Mouse (Mus musculus): ENCODE results near the gene Pax8. TPM values are rescaled to one million over a fixed set of nuclear protein-coding genes. Genes with fewer than 3 reads are reported as not detected.
A peak's percentile ranks its signal among the peaks of the same experiment; 100 is the strongest.

Gene Pax8
- polyA plus RNA-seq, 1 experiment from 2014 or later, result 0.09 TPM

GRCm38 (mm10) chr2:24455057-24455855 lies 20.1 kb downstream of the Pax8 start:
- Histone ChIP-seq H3K9me3 (ENCODE audit: control insufficient read depth, low read depth, low read length) (no peaks in the 10 kb centered on the region), H3K4me3 (ENCODE audit: low read depth, low read length) (no peak overlapping the region), H3K4me2 (replicated peaks; ENCODE audit: low read depth, low read length) (no peak overlapping the region), H3K36me3 (ENCODE audit: control insufficient read depth, insufficient read depth, low read length) (no peaks in the 10 kb centered on the region), H3K27me3 (ENCODE audit: control insufficient read depth, insufficient read depth, low read length) (no peaks in the 10 kb centered on the region), H3K27ac (ENCODE audit: low read length) (peak overlapping the region; percentile 52; the same call in 1 of the 2 replicates), H3K4me1 (ENCODE audit: control insufficient read depth, insufficient read depth, low read length) (0 out of 2 replicates have a peak, but pooled peaks cover 3% of the 10 kb centered on the region), H3K9ac (replicated peaks; ENCODE audit: low read depth, low read length) (no peak overlapping the region)
- 18% methylated on average over 6 of the region's 6 CpGs for WGBS
- no peak for ATAC-seq (ENCODE audit: insufficient number of reproducible peaks, insufficient read depth, low FRiP score, low read depth)

DNA sequence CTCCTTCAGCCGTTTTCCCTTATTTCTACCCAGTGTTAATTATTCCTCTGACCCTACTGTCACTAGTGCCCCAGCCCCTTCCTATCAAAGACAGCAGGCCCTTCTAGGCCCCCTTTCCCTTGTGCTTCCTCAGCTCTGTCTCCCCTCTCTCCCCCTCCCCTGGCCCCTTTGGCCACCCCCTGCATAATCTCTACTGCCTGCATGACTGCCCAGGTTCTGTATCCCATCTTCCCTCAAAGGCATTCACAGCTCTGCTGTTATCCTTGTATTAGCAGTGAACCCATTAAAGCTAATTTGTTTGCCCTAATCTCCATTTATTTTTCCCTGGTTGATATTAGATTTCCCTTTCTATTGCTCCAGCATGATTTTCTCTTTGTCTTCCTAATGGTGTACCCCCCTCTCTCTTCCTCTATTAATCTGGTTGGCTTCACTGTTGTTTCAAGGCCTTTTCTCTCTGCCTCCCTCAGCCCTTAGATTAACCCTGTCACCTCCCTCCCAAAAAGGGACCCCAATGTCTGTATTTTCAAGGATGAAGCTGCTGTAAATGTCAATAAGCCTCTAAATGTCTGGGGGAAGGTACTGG lies 20.9 kb downstream of the Pax8 start:
- Histone ChIP-seq H3K27ac (ENCODE audit: low read length) (peak overlapping the region; percentile 52; the same call in 1 of the 2 replicates), H3K27me3 (ENCODE audit: control insufficient read depth, insufficient read depth, low read length) (no peaks in the 10 kb centered on the region), H3K9ac (replicated peaks; ENCODE audit: low read depth, low read length) (no peak overlapping the region), H3K4me1 (ENCODE audit: control insufficient read depth, insufficient read depth, low read length) (no peaks in the 10 kb centered on the region), H3K4me2 (replicated peaks; ENCODE audit: low read depth, low read length) (no peak overlapping the region), H3K9me3 (ENCODE audit: control insufficient read depth, low read depth, low read length) (no peaks in the 10 kb centered on the region), H3K36me3 (ENCODE audit: control insufficient read depth, insufficient read depth, low read length) (no peaks in the 10 kb centered on the region), H3K4me3 (ENCODE audit: low read depth, low read length) (no peak overlapping the region)
- ATAC-seq (ENCODE audit: insufficient number of reproducible peaks, insufficient read depth, low FRiP score, low read depth), result no peak
- 44% methylated on average over 1 of the region's 1 CpGs for WGBS

GRCm38 (mm10) chr2:24453206-24453605 lies 22.2 kb downstream of the Pax8 start:
- no peak for ATAC-seq (ENCODE audit: insufficient number of reproducible peaks, insufficient read depth, low FRiP score, low read depth)
- no peak overlapping the region for H3K4me2 ChIP-seq (replicated peaks; ENCODE audit: low read depth, low read length)
- H3K4me3 ChIP-seq (ENCODE audit: low read depth, low read length), result no peak overlapping the region
- H3K9me3 ChIP-seq (ENCODE audit: control insufficient read depth, low read depth, low read length), result no peaks in the 10 kb centered on the region
- H3K36me3 ChIP-seq (ENCODE audit: control insufficient read depth, insufficient read depth, low read length), result no peaks in the 10 kb centered on the region
- no peak overlapping the region for H3K9ac ChIP-seq (replicated peaks; ENCODE audit: low read depth, low read length)
- no peaks in the 10 kb centered on the region for H3K27me3 ChIP-seq (ENCODE audit: control insufficient read depth, insufficient read depth, low read length)
- H3K27ac ChIP-seq (ENCODE audit: low read length), result no peak overlapping the region
- H3K4me1 ChIP-seq (ENCODE audit: control insufficient read depth, insufficient read depth, low read length), result no peaks in the 10 kb centered on the region
- WGBS, result 73% methylated on average over 5 of the region's 5 CpGs

- ATAC-seq (ENCODE audit: insufficient number of reproducible peaks, insufficient read depth, low FRiP score, low read depth), result no peak
- H3K9ac ChIP-seq (replicated peaks; ENCODE audit: low read depth, low read length), result no peak overlapping the region
- H3K4me2 ChIP-seq (replicated peaks; ENCODE audit: low read depth, low read length), result no peak overlapping the region
- no peaks in the 10 kb centered on the region for H3K27me3 ChIP-seq (ENCODE audit: control insufficient read depth, insufficient read depth, low read length)
- H3K4me3 ChIP-seq (ENCODE audit: low read depth, low read length), result no peak overlapping the region
- no peaks in the 10 kb centered on the region for H3K36me3 ChIP-seq (ENCODE audit: control insufficient read depth, insufficient read depth, low read length)
- H3K9me3 ChIP-seq (ENCODE audit: control insufficient read depth, low read depth, low read length), result no peaks in the 10 kb centered on the region
- no peak overlapping the region for H3K27ac ChIP-seq (ENCODE audit: low read length)
- 78% methylated on average over 4 of the region's 4 CpGs for WGBS
- no peaks in the 10 kb centered on the region for H3K4me1 ChIP-seq (ENCODE audit: control insufficient read depth, insufficient read depth, low read length)
These were observed 26.3 kb downstream of the Pax8 start for GRCm38 (mm10) chr2:24449111-24449510.

DNA sequence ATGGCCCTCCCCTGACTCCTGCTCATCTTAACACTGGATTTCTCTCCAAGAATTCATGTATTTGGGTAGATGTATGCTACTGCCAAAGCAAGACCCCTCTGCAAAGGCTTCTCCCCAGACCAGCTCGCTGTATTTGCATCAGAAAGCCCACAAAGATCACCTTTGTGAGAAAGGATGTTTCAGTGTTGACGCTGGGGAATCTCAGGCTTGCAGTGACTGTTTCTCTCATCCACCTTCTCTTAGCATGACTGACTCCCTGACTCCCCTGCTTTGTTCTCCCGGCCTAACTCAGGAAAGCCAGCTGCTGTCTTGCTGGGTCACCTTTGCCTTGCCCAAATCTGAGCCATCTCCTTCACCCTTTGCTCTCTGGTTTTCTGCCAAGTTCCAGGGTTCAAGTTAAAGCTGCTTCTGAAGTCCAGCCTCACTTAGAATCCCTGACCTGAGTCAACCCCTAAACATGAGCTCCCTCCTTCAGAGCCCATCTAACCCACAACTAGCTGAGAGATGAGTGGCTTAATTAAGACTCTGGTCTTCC lies 32.1 kb downstream of the Pax8 start:
- no peaks in the 10 kb centered on the region for H3K36me3 ChIP-seq (ENCODE audit: control insufficient read depth, insufficient read depth, low read length)
- 60% methylated on average over 3 of the region's 3 CpGs for WGBS
- no peaks in the 10 kb centered on the region for H3K4me1 ChIP-seq (ENCODE audit: control insufficient read depth, insufficient read depth, low read length)
- no peaks in the 10 kb centered on the region for H3K27me3 ChIP-seq (ENCODE audit: control insufficient read depth, insufficient read depth, low read length)
- H3K9ac ChIP-seq (replicated peaks; ENCODE audit: low read depth, low read length), result no peak overlapping the region
- H3K27ac ChIP-seq (ENCODE audit: low read length), result no peak overlapping the region
- ATAC-seq (ENCODE audit: insufficient number of reproducible peaks, insufficient read depth, low FRiP score, low read depth), result no peak
- H3K4me3 ChIP-seq (ENCODE audit: low read depth, low read length), result no peak overlapping the region
- H3K4me2 ChIP-seq (replicated peaks; ENCODE audit: low read depth, low read length), result no peak overlapping the region
- H3K9me3 ChIP-seq (ENCODE audit: control insufficient read depth, low read depth, low read length), result no peaks in the 10 kb centered on the region

DNA sequence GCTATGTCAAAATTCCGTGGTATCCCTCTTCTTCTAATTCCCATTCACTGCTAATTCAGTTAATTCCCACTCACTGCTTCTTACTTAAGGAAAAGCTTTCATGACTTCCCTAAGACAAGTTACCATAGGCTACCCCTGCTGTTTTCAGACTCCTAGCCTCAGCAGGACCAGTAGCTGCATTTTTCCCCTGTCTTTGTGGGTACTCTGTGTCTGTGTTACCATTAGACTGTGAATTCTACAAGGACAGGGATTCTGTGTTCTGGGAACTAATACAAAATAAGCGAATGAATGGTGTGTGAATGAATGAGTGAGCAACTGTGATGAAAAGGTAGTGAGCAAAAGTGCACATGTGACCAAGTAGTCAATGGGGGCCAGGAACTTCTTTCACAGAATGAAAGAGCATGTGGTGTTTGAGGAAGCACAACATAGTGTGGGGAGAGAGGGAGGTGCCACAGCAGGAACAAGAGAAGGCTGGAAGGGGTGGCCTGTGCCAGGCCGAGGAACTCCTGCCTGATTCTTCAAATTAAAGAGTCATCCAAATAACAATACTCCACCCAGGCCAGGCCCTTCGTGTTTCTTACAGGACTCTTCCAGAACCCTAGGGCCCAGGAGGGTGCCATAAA lies 33.0 kb downstream of the Pax8 start:
- Histone ChIP-seq H3K4me2 (replicated peaks; ENCODE audit: low read depth, low read length) (no peak overlapping the region), H3K27ac (ENCODE audit: low read length) (no peak overlapping the region), H3K9me3 (ENCODE audit: control insufficient read depth, low read depth, low read length) (no peaks in the 10 kb centered on the region), H3K27me3 (ENCODE audit: control insufficient read depth, insufficient read depth, low read length) (no peaks in the 10 kb centered on the region), H3K4me1 (ENCODE audit: control insufficient read depth, insufficient read depth, low read length) (no peaks in the 10 kb centered on the region), H3K36me3 (ENCODE audit: control insufficient read depth, insufficient read depth, low read length) (no peaks in the 10 kb centered on the region), H3K4me3 (ENCODE audit: low read depth, low read length) (no peak overlapping the region), H3K9ac (replicated peaks; ENCODE audit: low read depth, low read length) (no peak overlapping the region)
- 62% methylated on average over 4 of the region's 4 CpGs for WGBS
- ATAC-seq (ENCODE audit: insufficient number of reproducible peaks, insufficient read depth, low FRiP score, low read depth), result no peak

DNA sequence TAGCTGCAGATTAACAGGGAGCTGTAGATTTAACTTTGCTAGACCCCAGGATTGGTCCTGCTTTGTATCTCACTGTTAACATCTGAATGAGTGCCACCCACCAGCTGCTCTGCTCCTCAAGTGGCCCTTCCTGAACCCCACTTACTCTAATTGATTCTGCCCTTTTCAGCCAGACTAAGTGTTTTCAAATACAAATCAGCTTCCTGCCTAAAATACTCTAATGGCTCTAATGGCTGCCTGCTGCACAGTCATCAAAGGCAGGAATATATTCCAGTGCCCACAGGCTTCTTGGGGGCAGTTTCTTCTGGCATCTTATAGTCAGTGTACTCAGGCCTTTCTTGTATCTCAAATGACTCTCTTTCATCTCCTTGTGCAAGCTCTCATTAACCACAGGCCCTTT lies 33.5 kb downstream of the Pax8 start:
- Histone ChIP-seq H3K27me3 (ENCODE audit: control insufficient read depth, insufficient read depth, low read length) (no peaks in the 10 kb centered on the region), H3K4me1 (ENCODE audit: control insufficient read depth, insufficient read depth, low read length) (no peaks in the 10 kb centered on the region), H3K9me3 (ENCODE audit: control insufficient read depth, low read depth, low read length) (no peaks in the 10 kb centered on the region), H3K9ac (replicated peaks; ENCODE audit: low read depth, low read length) (no peak overlapping the region), H3K27ac (ENCODE audit: low read length) (no peak overlapping the region), H3K4me2 (replicated peaks; ENCODE audit: low read depth, low read length) (no peak overlapping the region), H3K36me3 (ENCODE audit: control insufficient read depth, insufficient read depth, low read length) (no peaks in the 10 kb centered on the region), H3K4me3 (ENCODE audit: low read depth, low read length) (no peak overlapping the region)
- no peak for ATAC-seq (ENCODE audit: insufficient number of reproducible peaks, insufficient read depth, low FRiP score, low read depth)

GRCm38 (mm10) chr2:24440056-24440455 lies 35.3 kb downstream of the Pax8 start:
- Histone ChIP-seq H3K36me3 (ENCODE audit: control insufficient read depth, insufficient read depth, low read length) (no peaks in the 10 kb centered on the region), H3K9ac (replicated peaks; ENCODE audit: low read depth, low read length) (no peak overlapping the region), H3K4me2 (replicated peaks; ENCODE audit: low read depth, low read length) (no peak overlapping the region), H3K9me3 (ENCODE audit: control insufficient read depth, low read depth, low read length) (no peaks in the 10 kb centered on the region), H3K27ac (ENCODE audit: low read length) (no peak overlapping the region), H3K4me1 (ENCODE audit: control insufficient read depth, insufficient read depth, low read length) (no peaks in the 10 kb centered on the region), H3K27me3 (ENCODE audit: control insufficient read depth, insufficient read depth, low read length) (no peaks in the 10 kb centered on the region), H3K4me3 (ENCODE audit: low read depth, low read length) (no peak overlapping the region)
- no peak for ATAC-seq (ENCODE audit: insufficient number of reproducible peaks, insufficient read depth, low FRiP score, low read depth)
- 86% methylated on average over 2 of the region's 2 CpGs for WGBS
